Mouse (Mus musculus): ENCODE data around the gene Osgep. TPM values are rescaled to one million over a fixed set of nuclear protein-coding genes. Genes with fewer than 3 reads are reported as not detected.
"Not testable (repeated sequence)": the region's sequence is repeated elsewhere in the genome, so short reads cannot be mapped to it uniquely, and the experiment has no call there.

Gene Osgep
- polyA plus RNA-seq, 1 experiment from 2014 or later = 201 TPM

DNA sequence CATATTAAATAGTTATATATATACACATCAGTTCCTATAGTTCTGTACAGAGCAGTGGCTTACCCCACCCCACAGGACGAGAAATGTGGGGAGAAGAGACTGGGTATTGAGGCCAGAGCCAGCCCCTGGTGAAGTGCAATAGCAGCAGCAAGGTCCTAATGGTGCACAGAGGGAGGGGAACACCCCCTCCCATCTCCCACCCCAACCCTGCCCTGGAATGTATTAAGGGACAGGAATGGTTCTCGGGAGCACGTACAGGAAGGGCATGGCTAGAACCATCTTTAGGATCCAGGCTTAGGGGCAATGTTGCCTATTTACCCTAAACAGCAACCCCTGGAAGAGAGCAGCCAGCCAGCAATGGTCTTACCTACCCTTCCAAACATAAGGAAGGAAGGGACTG, 2.7 kb upstream of the Osgep start:
- Histone ChIP-seq H3K9me3 (replicated peaks) (no peaks in the 10 kb centered on the region), H3K4me1 (peaks cover 40% of the 10 kb centered on the region)

GRCm38 (mm10) chr14:50925111-50925920, 623 bp upstream of the Osgep start:
- Histone ChIP-seq H3K36me3 (peaks cover 45% of the 10 kb centered on the region), H3K4me3 (peak overlapping the region; percentile 87), H3K27ac (peak overlapping the region; percentile 95), H3K9me3 (replicated peaks) (no peaks in the 10 kb centered on the region), H3K27me3 (ENCODE audit: low read depth, poor library complexity, severe bottlenecking) (no peaks in the 10 kb centered on the region), H3K4me1 (peaks cover 31% of the 10 kb centered on the region)
- 2% methylated on average over 38 of the region's 38 CpGs for WGBS
- peak; percentile 41 for DNase-seq (ENCODE audit: low spot score)

More for the DNA sequence above, 2.7 kb upstream of the Osgep start:
- 71% methylated on average over 3 of the region's 3 CpGs for WGBS
- Histone ChIP-seq H3K4me3 (no peak overlapping the region), H3K27ac (no peak overlapping the region), H3K27me3 (ENCODE audit: low read depth, poor library complexity, severe bottlenecking) (no peaks in the 10 kb centered on the region), H3K36me3 (peaks cover 39% of the 10 kb centered on the region)
- no peak for DNase-seq (ENCODE audit: low spot score)

- 73% methylated on average over 1 of the region's 1 CpGs for WGBS
- H3K9me3 ChIP-seq (replicated peaks); H3K27me3 ChIP-seq (ENCODE audit: low read depth, poor library complexity, severe bottlenecking); DNase-seq (ENCODE audit: low spot score): not testable (repeated sequence)
- Histone ChIP-seq H3K4me1 (peaks cover 19% of the 10 kb centered on the region), H3K36me3 (peaks cover 52% of the 10 kb centered on the region), H3K27ac (peak overlapping the region; percentile 95; the same call in 1 of the 2 replicates), H3K4me3 (peak overlapping the region; percentile 87)
These were observed 1.3 kb downstream of the Osgep start for GRCm38 (mm10) chr14:50923437-50923836.

- H3K36me3 ChIP-seq = peaks cover 58% of the 10 kb centered on the region
- no peak overlapping the region for H3K27ac ChIP-seq
These were observed 13.3 kb downstream of the Osgep start for GRCm38 (mm10) chr14:50911356-50911755.

DNA sequence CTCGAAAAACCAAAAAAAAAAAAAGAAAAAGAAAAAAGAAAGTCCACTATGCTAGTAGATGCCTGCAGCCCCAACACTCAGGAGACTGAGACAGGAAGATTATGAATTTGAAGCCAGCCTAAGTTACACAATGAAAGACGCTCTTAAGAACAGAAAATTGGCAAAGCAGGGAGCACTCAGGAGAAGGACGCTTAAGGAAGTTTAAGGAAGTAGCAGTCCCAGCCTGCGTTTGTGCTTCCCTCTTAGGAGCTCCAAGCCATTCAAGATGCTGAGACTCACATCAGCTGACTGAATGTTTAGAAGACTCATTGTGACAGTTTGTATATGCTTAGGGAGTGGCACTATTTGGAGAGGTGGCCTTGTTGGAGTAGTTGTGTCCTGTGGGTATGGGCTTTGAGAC, 16.6 kb downstream of the Osgep start:
- no peaks in the 10 kb centered on the region for H3K27me3 ChIP-seq (ENCODE audit: low read depth, poor library complexity, severe bottlenecking)
- H3K36me3 ChIP-seq = peaks cover 27% of the 10 kb centered on the region
- WGBS = 84% methylated on average over 4 of the region's 4 CpGs
- no peaks in the 10 kb centered on the region for H3K9me3 ChIP-seq (replicated peaks)
- H3K27ac ChIP-seq = no peak overlapping the region
- H3K4me1 ChIP-seq = peaks cover 8% of the 10 kb centered on the region
- no peak for DNase-seq (ENCODE audit: low spot score)
- no peak overlapping the region for H3K4me3 ChIP-seq

More at GRCm38 (mm10) chr14:50911356-50911755, 13.3 kb downstream of the Osgep start:
- Histone ChIP-seq H3K4me1 (no peaks in the 10 kb centered on the region), H3K4me3 (no peak overlapping the region), H3K27me3 (ENCODE audit: low read depth, poor library complexity, severe bottlenecking) (no peaks in the 10 kb centered on the region), H3K9me3 (replicated peaks) (no peaks in the 10 kb centered on the region)
- 65% methylated on average over 3 of the region's 3 CpGs for WGBS
- no peak for DNase-seq (ENCODE audit: low spot score)

DNA sequence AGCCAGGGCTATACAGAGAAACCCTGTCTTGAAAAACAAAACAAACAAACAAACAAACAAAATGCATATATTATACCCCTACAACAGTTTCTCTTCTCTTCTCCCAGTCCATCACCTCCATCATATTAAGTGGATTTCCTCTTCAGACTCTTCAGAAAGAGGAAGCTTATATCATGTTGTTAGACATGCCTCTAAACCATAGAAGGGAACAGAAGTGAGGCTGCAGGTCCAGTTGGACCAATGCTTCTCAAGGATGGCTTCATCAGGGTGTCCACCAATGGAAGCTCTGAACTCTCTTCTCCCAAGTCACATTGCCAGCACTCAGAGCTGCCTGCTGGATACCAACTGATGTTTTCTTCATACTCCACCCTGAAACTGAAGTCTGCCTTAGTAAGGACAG, 19.4 kb downstream of the Osgep start:
- H3K4me3 ChIP-seq; DNase-seq (ENCODE audit: low spot score); H3K9me3 ChIP-seq (replicated peaks); H3K36me3 ChIP-seq; H3K27me3 ChIP-seq (ENCODE audit: low read depth, poor library complexity, severe bottlenecking); H3K4me1 ChIP-seq; H3K27ac ChIP-seq: not testable (repeated sequence)

DNA sequence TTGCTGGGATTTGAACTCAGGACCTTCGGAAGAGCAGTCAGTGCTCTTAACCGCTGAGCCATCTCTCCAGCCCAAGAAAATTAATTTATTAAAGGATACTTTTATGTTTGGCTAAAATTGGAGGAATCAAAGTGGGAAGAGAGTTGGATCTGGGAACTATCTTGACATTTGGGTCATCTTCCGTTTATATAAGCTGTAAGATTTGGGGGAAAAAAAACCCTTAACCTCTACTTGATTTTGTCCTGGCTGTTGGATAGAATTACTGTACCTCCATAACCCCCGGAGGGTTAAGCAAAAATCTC, 19.9 kb downstream of the Osgep start:
- 87% methylated on average over 4 of the region's 4 CpGs for WGBS

DNA sequence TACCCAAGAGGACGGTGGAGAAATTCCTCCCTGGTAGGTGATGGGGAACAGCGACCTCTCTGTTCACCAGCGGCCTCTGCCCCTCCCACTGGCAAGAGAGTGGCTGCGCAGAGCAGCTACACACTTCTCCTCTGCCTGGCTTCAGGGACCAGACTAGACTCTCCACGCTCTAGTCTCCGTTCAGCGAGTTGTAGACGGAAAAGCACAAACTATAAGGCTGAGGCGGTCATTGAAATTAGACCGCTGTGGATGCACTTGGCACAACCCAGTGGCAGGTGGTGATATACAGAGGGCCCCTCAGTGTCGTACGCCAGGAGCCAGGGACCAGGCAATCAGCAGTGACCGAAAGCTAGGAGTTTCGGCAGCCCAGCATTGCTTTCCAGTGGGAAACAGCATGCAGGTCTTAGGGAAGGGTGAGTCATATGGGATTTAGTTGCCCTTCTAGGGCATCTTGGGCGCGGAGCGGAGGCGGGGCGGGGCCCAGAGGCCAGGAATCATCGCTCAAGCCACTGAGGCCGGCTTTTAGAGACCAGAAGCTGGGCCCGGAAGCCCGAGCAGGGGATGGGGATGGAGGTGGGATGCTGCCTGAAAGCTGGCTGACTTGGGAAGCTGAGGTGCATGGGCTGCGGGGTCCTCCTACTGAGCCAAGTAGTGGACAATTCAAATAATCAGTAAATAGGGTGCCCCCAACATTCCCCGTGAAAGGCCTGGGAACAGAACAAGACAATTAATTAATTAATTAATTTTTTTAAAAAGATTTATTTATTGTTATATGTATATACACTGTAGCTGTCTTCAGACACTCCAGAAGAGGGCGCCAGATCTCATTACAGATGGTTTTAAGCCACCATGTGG, 20.5 kb downstream of the Osgep start:
- H3K36me3 ChIP-seq = no peaks in the 10 kb centered on the region
- peak; percentile 66 for DNase-seq (ENCODE audit: low spot score)
- WGBS = 4% methylated on average over 26 of the region's 26 CpGs
- peak overlapping the region; percentile 66; the same call in 1 of the 2 replicates for H3K27ac ChIP-seq
- H3K4me3 ChIP-seq = peak overlapping the region; percentile 53
- H3K9me3 ChIP-seq (replicated peaks) = no peaks in the 10 kb centered on the region
- H3K27me3 ChIP-seq (ENCODE audit: low read depth, poor library complexity, severe bottlenecking) = no peaks in the 10 kb centered on the region
- peaks cover 8% of the 10 kb centered on the region for H3K4me1 ChIP-seq

More for the DNA sequence above, 19.9 kb downstream of the Osgep start:
- H3K9me3 ChIP-seq (replicated peaks) = no peaks in the 10 kb centered on the region
- no peaks in the 10 kb centered on the region for H3K36me3 ChIP-seq
- H3K4me1 ChIP-seq = peaks cover 8% of the 10 kb centered on the region
- DNase-seq (ENCODE audit: low spot score) = no peak
- no peak overlapping the region for H3K27ac ChIP-seq
- H3K4me3 ChIP-seq = no peak overlapping the region
- no peaks in the 10 kb centered on the region for H3K27me3 ChIP-seq (ENCODE audit: low read depth, poor library complexity, severe bottlenecking)

DNA sequence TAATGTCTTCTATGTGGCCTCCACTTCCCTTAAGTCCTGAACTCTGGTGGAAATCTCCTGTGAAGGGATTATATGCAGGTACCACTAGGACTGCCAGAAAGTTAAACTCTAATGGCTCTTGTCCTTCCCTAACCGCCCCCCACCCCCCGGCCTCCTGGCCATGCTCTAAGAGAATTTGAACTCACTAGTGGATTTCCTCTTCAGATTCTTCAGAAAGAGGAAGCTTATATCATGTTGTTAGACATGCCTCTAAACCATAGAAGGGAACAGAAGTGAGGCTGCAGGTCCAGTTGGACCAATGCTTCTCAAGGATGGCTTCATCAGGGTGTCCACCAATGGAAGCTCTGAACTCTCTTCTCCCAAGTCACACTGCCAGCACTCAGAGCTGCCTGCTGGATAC, 26.7 kb downstream of the Osgep start:
- Histone ChIP-seq H3K27me3 (ENCODE audit: low read depth, poor library complexity, severe bottlenecking) (peaks cover 32% of the 10 kb centered on the region), H3K4me1 (peaks cover 13% of the 10 kb centered on the region)
- not testable (repeated sequence) for H3K9me3 ChIP-seq (replicated peaks); H3K4me3 ChIP-seq; H3K27ac ChIP-seq; H3K36me3 ChIP-seq; DNase-seq (ENCODE audit: low spot score)
- WGBS = 98% methylated on average over 2 of the region's 2 CpGs

DNA sequence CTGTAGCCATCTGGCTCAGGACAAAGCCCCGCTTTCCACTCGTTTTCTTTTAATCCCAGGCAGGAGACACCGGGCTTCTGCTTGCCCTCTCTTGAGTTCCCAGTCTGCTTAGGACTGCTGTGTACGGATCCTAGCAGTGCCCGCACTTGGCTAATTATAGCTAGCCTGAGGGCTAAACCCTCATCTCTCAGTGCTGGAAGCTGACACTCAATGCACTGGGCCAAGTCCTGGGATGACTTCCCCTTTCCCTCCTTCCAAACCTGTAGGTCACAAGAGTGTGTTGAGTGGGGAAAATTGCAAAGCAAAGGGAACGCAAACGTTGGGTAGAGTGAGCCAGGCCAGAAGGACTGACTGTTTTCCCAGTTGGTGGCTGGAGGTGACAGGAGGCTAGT, 27.3 kb downstream of the Osgep start, which contains the start of gene Klhl33:
Gene Klhl33 (minus strand): TSS at position 134 of the 392 bp plus-strand sequence.
- WGBS = 51% methylated on average over 7 of the region's 7 CpGs
- Histone ChIP-seq H3K27ac (peak within 1 kb of the TSS; percentile 46; the same call in 1 of the 2 replicates), H3K4me3 (peak within 1 kb of the TSS; percentile 54), H3K4me1 (peaks cover 13% of the 10 kb centered on the region), H3K27me3 (ENCODE audit: low read depth, poor library complexity, severe bottlenecking) (peaks cover 32% of the 10 kb centered on the region), H3K9me3 (replicated peaks) (no peaks in the 10 kb centered on the region), H3K36me3 (no peaks in the 10 kb centered on the region)
- DNase-seq (ENCODE audit: low spot score) = no peak

DNA sequence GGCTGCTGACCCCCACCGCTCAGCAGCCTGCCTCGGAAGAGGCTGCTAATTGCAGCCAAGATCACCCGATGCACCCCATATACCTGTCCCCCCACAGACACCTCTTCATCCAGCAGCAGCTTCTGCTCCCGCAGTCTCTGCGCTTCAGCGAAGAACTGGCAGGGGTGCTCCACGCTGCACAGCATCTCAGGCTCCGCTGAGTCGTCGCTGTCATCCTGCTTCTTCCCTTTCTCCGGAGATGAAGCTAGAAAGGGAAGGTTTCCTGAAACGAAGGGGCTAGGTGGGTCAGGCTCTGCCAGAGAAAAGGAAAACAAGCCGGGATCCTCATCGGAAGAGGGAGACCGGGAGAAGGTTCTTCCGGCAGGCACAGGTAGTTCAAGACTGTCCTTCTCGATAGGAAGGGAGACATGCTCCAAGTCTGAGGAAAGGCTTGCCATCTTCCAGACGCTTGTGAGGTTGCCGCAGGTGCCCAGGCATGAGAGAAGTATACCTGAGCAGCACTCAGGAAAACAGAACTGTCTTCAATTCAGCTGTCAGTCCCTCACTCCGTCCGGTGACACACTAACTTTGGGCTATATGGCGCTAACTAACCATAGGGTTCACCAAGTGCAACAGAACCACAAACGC, 27.8 kb downstream of the Osgep start:
- Histone ChIP-seq H3K4me3 (peak overlapping the region; percentile 54), H3K27me3 (ENCODE audit: low read depth, poor library complexity, severe bottlenecking) (peaks cover 32% of the 10 kb centered on the region), H3K27ac (peak overlapping the region; percentile 46; the same call in 1 of the 2 replicates), H3K9me3 (replicated peaks) (no peaks in the 10 kb centered on the region), H3K4me1 (peaks cover 13% of the 10 kb centered on the region), H3K36me3 (no peaks in the 10 kb centered on the region)
- DNase-seq (ENCODE audit: low spot score) = peak; percentile 31
- WGBS = 16% methylated on average over 23 of the region's 23 CpGs

DNA sequence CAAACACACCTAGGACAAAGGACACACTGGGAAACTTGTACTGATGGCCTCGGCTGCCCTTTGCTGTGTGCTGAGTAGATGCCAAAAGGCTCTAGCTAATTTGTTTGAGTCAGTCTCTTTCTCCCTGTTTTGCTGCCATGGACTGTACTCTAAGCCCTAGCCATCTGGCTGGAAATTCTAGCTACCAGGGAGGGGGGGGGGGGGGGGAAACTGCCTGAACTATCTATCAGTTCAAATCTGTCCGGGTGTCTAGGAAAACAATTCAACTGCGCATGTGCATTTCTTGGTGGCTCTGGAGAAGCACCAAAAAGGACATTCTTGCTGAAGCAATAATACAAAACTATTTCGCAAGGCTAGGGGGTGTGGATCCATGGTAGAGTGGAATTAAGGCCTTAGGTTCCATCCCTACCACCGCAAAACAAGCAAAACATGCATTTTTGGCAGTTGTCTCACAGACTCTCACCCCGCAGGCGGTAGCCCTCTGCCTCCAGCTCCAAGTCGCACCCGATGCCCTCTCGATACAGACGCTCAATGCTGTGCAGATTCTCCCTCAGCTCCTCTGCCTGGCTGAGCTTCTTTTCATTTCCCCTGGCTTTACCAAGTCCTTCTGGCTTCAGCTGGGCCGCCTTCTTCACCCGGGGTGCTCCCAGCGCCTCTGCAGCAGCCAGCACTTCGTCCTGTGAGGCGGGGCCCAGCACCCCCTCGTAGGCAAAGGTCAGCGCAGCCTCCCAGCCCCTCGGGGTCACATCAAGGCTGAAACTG, 28.5 kb downstream of the Osgep start:
- peaks cover 32% of the 10 kb centered on the region for H3K27me3 ChIP-seq (ENCODE audit: low read depth, poor library complexity, severe bottlenecking)
- no peaks in the 10 kb centered on the region for H3K9me3 ChIP-seq (replicated peaks)
- H3K4me1 ChIP-seq = peaks cover 13% of the 10 kb centered on the region
- no peaks in the 10 kb centered on the region for H3K36me3 ChIP-seq
- 21% methylated on average over 19 of the region's 19 CpGs for WGBS
- H3K27ac ChIP-seq = peak overlapping the region; percentile 46; the same call in 1 of the 2 replicates
- peak overlapping the region; percentile 54 for H3K4me3 ChIP-seq
- DNase-seq (ENCODE audit: low spot score) = peak; percentile 37

Measured in limb, embryonic 10.5 days (tissue).